Mouse (Mus musculus): ENCODE measurements around the gene Klrb1a. TPM values are rescaled to one million over a fixed set of nuclear protein-coding genes. Genes with fewer than 3 reads are reported as not detected.
"Not testable (repeated sequence)": the region's sequence is repeated elsewhere in the genome, so short reads cannot be mapped to it uniquely, and the experiment has no call there.

The Klrb1a gene
- not detected for total RNA-seq (2021)
- long read RNA-seq, experiment 1: 0 reads
- long read RNA-seq, experiment 2: 0 reads

DNA sequence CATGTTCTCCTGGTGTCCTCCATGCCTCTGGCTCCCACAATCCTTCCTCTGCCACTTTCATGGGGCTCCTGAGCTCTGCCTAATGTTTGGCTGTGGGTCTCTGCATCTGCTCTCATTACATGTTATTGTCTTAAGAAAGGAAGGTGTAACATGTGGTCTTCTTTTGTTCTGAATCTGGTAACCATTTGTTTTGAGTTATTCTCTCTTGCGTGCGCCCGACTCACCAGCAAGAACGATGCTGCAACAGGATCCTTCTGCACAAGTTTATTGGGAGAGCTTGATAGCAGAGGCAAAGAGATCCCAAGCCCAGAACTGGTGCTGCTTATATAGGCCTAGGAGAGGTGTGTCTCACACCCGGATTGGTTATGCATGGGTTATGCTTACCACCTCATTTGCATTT is at the start of gene Klrb1a:
TSS of gene Klrb1a (minus strand) at position 101 of the 400 bp plus-strand sequence.
- not testable (repeated sequence) for DNase-seq (ENCODE audit: low spot score in 2 of 2)

DNA sequence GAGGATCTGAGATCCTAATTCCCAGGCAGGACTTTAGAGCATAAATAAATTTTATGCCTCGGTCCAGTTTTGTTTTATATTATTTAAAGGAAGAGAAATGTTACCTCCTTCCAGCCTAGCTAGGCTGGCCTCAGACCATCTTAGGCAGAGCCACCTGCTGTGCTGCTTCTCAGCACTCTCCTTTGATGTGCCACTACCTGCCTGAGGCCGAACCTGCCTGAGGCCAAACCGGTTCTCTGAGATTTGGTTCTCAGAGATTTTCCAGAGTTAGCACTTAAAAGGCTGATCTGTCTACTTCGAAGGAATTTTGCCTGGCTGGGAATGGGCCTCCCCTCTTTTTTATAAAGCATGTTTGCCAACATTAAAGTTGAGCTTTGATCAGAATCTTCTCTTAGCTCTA is 46.6 kb upstream of the Klrb1a start:
- no peak for DNase-seq (ENCODE audit: low spot score in 2 of 2)

DNA sequence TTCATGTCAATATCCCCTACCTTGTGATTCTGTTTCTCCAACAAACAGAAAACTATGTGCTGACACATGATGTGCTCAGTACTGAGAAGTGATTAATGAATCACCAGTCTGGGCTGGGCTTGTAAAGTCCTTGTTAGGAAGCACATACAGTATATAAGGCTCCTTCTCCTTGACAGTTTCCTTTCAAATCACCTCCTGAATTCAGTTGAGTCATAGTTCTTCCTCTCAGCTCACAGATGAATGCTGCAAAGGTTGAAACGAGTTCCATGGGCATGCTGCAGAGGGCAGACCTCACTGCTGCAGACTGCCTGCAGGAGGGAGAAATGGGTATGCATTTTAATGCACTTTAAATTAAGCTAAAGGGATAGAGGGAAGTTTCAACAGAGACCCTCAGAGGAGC is 38.9 kb upstream of the Klrb1a start, which contains the start of gene Clec2h:
TSS of gene Clec2h (plus strand) at position 180 of the 400 bp plus-strand sequence.
- no peak for DNase-seq (ENCODE audit: low spot score in 2 of 2)

DNA sequence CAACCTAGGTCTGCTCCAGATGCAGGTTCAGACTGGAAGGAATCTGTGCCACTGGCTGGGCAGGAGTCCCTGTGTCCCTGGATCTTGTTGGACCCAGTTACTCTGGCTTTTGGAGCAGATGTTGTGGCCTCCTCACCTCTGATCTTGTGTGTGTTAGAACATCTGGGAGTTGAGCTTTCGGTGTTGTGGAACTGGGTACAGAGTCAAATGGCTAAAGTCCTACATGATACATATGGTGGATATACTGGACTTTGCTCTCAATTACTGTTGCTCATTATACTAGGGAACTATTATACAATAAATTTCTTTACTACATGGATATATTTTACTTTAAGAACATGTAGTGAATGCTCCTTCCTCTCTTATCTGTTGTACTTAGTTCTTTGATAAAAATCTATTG is 37.9 kb upstream of the Klrb1a start:
- no peak for DNase-seq (ENCODE audit: low spot score in 2 of 2)

DNA sequence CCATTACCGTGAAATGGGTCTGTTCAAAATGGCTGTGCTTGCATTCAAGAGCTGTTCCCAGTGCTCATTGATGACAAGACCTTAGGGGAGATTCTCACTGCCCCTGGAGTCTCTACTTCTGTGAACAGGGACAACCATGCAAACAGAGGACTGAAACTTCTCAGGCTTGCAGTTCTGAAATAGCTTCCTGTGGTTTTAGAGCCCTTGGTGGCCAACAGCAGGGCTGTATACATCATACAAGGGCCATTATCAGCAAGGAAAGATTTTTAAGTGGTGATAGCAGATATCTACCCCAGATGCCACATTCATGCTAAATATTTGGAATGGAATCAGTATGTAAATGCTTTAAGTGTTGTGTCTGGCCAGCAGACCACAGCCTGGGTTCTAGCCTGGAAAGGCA is 29.6 kb upstream of the Klrb1a start:
- DNase-seq (ENCODE audit: low spot score in 2 of 2): no peak

DNA sequence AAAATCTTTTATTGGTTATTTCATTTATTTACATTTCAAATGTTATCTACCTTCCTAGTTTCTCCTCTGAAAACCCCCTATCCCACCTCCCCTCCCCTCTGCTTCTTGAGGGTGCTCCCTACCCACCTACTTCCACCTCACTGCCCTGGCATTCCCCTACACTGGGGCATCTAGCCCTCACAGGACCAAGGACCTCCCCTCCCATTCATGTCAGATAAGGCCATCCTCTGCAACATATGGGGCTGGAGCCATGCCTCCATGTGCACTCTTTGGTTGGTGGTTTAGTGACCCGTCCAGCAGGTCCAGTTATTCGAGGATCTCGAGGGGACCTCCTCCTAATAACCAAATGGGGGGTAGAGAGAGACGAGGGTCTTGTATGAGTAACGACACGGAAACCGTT is 27.5 kb upstream of the Klrb1a start:
- not testable (repeated sequence) for DNase-seq (ENCODE audit: low spot score in 2 of 2)

DNA sequence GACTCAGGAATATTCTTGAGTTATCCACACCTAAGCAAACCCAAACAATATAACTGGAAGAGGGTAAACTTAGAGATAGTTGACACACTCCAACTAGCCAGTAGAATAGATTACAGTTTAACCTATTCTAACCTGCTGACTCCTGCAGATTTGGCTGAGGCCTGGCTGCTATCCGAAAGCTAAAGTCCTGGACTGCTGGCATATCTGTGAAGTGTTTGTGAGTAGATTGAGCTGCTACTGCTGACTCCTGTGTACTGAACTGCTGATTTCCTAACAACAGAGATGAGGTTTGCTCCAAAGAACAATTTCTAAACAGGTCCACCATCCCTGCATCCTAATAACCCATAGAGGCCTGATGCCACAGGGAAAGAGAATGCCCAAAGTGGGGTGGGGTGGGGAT is 26.9 kb upstream of the Klrb1a start:
- no peak for DNase-seq (ENCODE audit: low spot score in 2 of 2)

DNA sequence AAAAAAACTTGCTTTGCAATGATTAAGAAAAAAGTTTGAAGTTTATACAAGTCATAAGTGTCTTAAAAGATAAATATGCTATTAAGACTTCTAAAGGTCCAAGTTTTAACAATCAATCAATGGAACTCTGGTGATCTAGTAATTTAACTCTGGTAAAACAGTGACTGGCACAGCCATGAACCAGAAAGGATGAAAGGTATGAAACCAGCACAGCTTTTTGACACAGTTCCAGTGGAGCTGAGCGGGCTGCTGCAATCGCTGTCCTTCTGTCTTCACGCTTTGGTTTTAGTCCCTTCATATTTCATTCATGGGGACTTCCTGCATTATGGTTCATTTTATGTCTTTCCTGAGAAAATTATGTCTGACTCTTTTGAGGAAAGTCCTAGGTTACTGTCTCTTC is 26.3 kb upstream of the Klrb1a start:
- no peak for DNase-seq (ENCODE audit: low spot score in 2 of 2)

DNA sequence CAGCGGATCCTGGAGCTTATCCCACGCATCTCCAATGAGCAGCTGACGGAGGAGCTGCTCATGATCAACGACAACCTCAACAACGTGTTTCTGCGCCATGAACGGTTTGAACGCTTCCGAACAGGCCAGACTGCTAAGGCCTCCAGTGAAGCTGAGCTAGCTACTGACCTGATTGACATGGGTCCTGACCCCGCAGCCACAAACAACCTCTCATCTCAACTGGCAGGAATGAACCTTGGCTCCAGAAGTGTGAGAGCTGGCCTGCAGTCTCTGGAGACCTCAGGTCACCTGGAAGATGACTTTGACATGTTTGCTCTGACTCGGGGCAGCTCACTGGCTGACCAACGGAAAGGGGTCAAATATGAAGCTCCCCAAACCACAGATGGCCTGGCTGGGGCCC is 22.4 kb upstream of the Klrb1a start:
- DNase-seq (ENCODE audit: low spot score in 2 of 2): not testable (repeated sequence)

DNA sequence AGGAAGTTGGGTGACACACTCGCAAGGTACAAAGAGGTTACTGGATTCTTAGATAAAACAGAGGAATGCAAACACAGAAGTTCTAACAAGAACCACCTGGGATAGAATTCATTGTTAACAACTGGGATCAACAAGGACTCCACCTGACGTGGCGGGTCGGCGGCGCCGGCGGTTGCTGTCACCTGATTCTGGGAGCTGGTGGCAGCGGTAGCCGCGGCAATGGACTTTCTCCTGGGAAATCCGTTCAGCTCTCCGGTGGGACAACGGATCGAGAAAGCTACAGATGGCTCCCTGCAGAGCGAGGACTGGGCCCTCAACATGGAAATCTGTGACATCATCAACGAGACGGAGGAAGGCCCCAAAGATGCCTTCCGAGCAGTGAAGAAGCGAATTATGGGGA is 21.4 kb upstream of the Klrb1a start:
- DNase-seq (ENCODE audit: low spot score in 2 of 2): not testable (repeated sequence)

DNA sequence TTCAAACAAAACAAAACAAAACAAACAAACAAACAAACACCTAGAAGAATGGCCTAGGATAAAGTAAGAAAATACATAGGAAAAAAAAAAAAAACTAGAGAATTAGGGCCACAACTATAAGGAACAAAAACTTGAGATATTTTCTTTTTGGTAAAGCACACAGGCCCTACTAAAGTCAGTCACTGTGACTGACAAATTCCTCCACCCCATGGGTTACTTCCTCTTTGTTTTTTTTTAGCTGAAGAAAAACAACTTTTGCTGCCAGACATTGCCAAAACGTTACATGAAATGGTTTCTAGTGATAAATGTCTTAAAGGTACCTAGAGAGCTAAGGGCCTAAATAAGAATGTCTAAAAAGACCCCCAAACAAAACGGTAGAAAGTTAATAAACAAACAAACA is 20.7 kb upstream of the Klrb1a start:
- DNase-seq (ENCODE audit: low spot score in 2 of 2): no peak

DNA sequence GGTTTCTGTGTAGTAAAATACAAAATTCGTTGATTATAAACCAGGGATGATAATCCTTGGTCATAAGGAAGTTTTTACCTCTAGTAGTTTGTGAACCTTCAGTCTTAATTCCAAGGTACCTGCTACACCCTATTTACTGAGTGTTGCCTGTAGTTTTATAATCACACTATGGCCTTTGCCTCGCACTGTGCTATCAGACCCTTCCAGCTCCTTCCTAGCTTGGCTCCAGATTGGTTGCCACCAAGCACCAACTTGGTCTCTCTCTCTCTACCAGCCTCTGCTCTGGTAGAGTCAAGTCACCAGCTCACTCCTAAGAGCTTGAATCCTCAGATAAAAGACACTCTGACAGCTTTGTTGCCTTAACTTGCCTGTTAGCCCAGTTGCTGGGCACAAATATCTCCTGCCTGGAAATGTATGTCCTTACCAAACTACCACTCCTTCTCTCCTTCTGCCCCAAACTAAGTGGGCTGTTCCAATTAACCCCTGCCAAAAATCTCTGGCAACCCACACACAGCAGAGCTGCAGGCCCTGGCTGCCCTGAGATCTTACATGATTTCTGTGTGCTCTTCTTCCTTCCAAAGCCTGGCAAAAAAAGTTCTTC is 17.9 kb upstream of the Klrb1a start:
- DNase-seq (ENCODE audit: low spot score in 2 of 2): no peak

DNA sequence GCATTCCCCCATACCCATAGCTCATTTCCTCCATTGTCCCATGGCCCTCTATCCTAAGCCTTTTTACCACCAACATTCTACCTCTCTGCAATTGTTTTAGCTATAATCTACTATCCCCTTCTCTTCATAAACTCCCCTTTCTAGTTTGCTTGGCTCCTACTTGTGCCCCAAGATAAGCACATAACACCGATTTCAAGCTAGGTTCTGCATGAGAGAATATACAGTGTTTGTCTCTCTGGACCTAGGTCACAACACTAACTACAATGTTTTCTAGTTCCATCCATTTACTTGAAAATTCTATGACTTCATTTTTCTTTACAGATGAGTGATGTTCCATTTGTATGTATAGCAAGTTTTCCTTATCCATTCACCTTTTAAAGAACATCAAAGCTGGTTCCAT is 17.3 kb upstream of the Klrb1a start:
- no peak for DNase-seq (ENCODE audit: low spot score in 2 of 2)

DNA sequence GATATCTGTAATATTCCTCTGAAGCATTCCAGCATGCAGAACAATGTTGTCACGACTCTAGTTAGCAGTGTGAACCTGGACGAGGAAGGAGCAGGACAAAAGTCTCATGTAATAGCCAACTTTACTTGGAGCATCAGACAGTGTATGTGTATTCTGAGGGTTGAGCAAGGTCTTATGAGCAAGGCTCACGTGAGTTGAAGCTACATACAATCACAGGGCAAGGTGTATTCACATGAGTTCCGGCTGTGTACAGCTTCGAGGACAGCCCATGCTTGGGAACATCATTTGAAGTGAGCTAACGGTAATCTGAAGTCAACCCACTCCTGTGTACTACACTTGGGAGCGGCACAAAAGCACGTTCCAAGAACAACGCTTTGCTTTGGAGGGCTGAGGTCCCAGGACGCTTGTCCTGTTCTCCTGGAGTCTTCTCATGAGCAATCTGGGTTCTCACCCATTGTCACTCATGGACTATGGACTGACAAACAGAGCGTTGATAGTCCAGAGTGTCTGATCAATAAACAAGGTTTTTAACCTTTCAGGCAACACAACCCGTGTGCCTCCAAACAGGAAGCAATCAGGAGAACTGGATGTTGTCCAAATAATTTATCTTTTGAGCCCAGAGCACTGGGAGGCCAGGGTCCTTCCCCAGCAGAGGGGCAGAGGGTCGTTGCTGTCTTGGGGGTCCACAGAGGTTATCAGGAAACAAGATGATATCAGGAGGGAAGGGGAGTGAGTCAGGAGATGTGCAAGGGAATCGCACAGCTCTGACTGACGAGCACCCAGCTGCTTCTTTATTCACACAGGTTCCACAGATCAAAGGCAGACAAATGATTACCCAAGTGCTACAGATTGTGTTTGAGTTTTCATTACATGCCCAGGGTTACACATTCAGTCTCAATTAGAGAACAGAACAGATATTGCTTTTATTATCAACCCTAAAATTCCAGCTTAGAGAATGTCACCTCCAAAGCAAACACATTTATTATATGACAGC is 7.9 kb upstream of the Klrb1a start:
- DNase-seq (ENCODE audit: low spot score in 2 of 2): not testable (repeated sequence)

DNA sequence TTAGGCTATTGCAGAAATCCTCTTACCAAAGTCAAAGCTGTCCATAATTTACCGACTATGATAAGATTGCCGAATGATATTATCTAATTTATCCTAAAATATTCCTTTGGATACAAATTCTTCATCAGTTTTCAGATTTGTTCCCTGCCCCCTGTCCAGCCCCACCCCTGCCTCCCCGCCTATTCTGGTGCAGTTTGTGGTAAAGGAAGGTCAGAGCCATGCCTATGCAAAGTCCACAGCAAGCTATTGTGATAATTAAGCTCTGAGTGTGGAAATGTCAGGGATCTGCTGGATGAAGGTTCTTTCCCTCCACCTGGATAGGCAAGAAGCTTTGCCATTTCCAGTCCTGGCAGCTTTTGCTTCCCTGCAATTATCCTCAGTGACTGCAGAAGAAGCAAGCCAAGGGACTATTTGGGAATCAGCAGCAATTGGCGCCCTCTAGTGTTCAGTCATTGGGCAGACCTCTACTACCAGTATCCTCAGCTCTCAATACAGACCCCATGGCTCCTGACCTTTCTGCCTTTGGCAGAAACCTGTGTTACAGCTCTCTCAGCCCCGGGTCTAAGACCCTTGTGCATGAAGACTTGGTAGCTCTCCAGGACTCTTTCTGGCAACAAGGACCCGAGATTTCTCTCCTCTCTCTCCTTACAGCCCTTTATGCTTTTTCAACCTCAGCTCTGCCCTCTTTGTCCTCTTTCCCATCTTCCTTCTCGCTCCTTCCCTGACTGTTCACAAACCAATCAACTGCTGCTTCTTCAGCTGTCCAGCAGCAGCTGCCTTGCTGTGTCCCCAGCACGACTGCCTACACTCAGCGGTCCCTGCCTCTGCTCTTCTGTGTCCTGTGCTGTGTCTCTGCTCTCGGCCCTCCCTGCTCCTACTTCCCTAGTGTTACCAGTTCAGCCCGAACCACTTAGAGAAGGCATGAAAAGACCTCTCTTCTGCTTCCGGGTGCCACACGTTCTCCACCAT is 6.7 kb upstream of the Klrb1a start:
- DNase-seq (ENCODE audit: low spot score in 2 of 2): peak in 1 of 2 experiments; percentile 12

DNA sequence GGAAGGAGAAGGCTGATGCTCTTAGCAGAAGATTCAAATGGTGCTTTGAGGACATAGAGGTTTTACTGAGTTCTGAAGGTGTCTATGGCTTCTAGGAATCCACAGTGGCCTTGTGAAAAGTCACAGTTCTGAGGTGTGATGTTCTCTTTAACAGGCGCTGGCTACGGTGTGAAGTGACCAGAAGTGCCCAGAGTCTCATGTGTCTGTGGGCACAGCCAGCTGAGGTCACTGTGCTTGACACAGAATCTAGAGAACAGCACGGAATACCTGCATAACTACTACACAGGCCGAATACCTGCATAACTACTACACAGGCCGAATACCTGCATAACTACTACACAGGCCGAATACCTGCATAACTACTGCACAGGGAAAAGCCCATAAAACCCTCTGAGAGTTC is 1.9 kb upstream of the Klrb1a start:
- DNase-seq (ENCODE audit: low spot score in 2 of 2): not testable (repeated sequence)

DNA sequence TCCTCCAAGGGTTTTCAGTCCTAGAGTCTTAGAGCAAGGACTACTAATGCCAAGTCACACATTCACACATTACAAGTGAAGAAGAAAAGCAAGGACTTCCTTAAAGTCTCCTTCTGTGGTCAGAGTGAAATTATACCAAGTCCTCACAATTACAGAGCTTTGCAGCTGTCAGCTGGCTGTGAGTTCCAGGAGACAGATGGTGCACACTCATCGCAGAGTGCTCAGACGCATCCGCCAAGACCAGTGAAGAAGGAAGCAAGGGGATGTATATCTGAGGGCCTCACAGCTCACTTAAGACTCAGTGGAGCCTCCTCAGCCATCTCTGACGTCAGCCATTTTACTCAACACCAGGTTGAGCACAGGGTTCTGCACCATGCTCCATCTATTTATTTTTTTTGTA is 1.1 kb upstream of the Klrb1a start:
- no peak for DNase-seq (ENCODE audit: low spot score in 2 of 2)

DNA sequence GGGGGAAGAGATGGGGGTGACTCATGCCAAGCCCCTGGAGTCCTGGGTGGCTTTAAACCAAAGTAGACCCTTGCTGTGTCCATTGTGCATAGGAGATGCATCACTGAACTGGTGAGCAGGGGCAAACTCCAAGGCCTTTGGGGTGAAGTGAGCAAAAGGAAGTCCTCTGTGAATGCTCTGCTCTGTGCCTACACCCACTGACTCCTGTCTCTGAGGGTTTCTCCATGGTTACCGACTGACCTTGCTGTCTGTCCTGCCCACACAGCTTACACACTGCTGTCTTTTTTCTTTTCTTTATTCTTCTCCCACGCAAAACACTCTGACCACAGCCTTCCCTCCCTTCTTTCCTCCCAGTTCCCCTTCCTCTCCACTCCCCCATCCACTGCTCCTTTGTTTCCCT is 600 bp downstream of the Klrb1a start:
- DNase-seq (ENCODE audit: low spot score in 2 of 2): no peak

DNA sequence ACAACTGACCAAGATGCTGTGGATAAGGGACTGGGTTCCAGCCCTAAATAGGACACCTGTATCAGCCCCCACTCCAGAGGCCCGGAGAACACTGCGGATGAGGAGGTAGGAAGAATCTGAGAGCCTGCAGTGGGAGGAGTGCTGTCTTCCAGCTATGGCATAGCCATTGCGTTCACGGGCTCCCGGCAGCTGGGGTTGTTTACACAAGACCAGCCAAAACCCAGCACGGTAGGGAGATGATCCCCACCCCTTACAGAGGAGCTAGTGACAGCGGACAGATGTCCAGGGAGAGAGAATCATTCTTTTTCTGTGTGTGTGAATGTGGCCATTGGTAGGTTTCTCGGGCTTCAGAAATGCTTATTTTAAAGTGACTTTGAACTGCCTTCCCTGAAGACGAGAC is 17.0 kb downstream of the Klrb1a start:
- no peak for DNase-seq (ENCODE audit: low spot score in 2 of 2)

DNA sequence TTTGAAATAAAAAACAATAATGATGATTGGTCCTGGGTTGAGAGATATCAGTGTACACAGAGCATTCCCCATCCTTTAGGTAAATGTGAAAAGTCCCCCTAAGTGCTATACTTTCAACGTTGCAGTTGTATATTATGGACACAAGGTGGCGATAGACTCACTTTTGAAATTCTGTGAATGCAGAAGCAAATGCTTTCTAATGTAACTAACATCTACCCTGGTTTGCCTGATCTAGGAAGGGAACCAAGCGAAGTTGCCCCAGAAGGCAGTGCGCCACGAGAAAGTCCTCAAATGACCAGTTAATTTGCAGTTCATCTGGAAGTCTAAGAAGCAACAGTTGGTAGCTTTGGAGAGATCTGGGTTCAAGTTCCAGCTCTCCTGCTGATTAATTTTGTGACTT is 18.8 kb downstream of the Klrb1a start:
- DNase-seq (ENCODE audit: low spot score in 2 of 2): no peak

All from adrenal gland, postnatal 4 days (tissue).